Mouse (Mus musculus): ENCODE measurements around the gene Tac4. TPM values are rescaled to one million over a fixed set of nuclear protein-coding genes. Genes with fewer than 3 reads are reported as not detected.

Gene Tac4
- total RNA-seq, 1 experiment = 0.18 TPM

GRCm38 (mm10) chr11:95301772-95302171, 40.4 kb downstream of the Tac4 start:
- no peak for TF ChIP-seq ZNF384 (IDR thresholded peaks at IDR 0.05; ENCODE audit: low read depth, low read length)
- TF ChIP-seq HCFC1 (IDR thresholded peaks at IDR 0.05; ENCODE audit: borderline replicate concordance, insufficient read depth, low read length) = no peak
- TF ChIP-seq MAFK (IDR thresholded peaks at IDR 0.05; ENCODE audit: insufficient read depth, low read depth, low read length) = no peak
- TF ChIP-seq CHD2 (IDR thresholded peaks at IDR 0.05; ENCODE audit: low read depth, low read length) = no peak
- no peak overlapping the region for H3K27ac ChIP-seq (ENCODE audit: insufficient read depth, low read depth, low read length, poor library complexity, severe bottlenecking)
- H3K4me3 ChIP-seq (ENCODE audit: insufficient read depth in 1 of 2, low read depth in 1 of 2, low read length in 2 of 2, poor library complexity in 1 of 2, severe bottlenecking in 1 of 2) = no peak overlapping the region
- no peak overlapping the region for H3K9ac ChIP-seq (ENCODE audit: insufficient read depth, low read depth, low read length, poor library complexity, severe bottlenecking)
- H3K36me3 ChIP-seq (ENCODE audit: control insufficient read depth, insufficient read depth, low read length, poor library complexity, severe bottlenecking) = peaks cover 51% of the 10 kb centered on the region
- no peak for DNase-seq (ENCODE audit: low read depth, low spot score)
- in situ Hi-C loops (cut with MboI; ENCODE audit: low sequenced_read_pairs in 2 of 2, unreplicated experiment in 2 of 2) = no loop called here
- H3K9me3 ChIP-seq (ENCODE audit: control insufficient read depth, insufficient read depth, low read depth, low read length) = no peaks in the 10 kb centered on the region
- peaks cover 2 to 7% of the 10 kb centered on the region in 2 experiments; a peak in 2 of 4 replicates for H3K4me1 ChIP-seq (ENCODE audit: control insufficient read depth in 2 of 2, insufficient read depth in 2 of 2, low read length in 2 of 2, poor library complexity in 1 of 2)

- DNase-seq (ENCODE audit: low read depth, low spot score) = no peak
- H3K9me3 ChIP-seq (ENCODE audit: control insufficient read depth, insufficient read depth, low read depth, low read length) = no peaks in the 10 kb centered on the region
- peaks cover 30% of the 10 kb centered on the region for H3K36me3 ChIP-seq (ENCODE audit: control insufficient read depth, insufficient read depth, low read length, poor library complexity, severe bottlenecking)
- peak overlapping the region; percentile 72; the same call in 1 of the 2 replicates for H3K9ac ChIP-seq (ENCODE audit: insufficient read depth, low read depth, low read length, poor library complexity, severe bottlenecking)
- in situ Hi-C loops (cut with MboI; ENCODE audit: low sequenced_read_pairs in 2 of 2, unreplicated experiment in 2 of 2) = no loop called here
- H3K4me3 ChIP-seq (ENCODE audit: insufficient read depth in 1 of 2, low read depth in 1 of 2, low read length in 2 of 2, poor library complexity in 1 of 2, severe bottlenecking in 1 of 2) = peak overlapping the region in 1 of 2 experiments; percentile 56; a peak in 2 of 4 replicates
- TF ChIP-seq CHD2 (IDR thresholded peaks at IDR 0.05; ENCODE audit: low read depth, low read length) (no peak), MAFK (IDR thresholded peaks at IDR 0.05; ENCODE audit: insufficient read depth, low read depth, low read length) (no peak)
- peaks cover 0 to 3% of the 10 kb centered on the region in 2 experiments; a peak in 1 of 4 replicates for H3K4me1 ChIP-seq (ENCODE audit: control insufficient read depth in 2 of 2, insufficient read depth in 2 of 2, low read length in 2 of 2, poor library complexity in 1 of 2)
- peak overlapping the region; percentile 29; the same call in 1 of the 2 replicates for H3K27ac ChIP-seq (ENCODE audit: insufficient read depth, low read depth, low read length, poor library complexity, severe bottlenecking)
These were observed 44.3 kb downstream of the Tac4 start for GRCm38 (mm10) chr11:95305600-95305999.

DNA sequence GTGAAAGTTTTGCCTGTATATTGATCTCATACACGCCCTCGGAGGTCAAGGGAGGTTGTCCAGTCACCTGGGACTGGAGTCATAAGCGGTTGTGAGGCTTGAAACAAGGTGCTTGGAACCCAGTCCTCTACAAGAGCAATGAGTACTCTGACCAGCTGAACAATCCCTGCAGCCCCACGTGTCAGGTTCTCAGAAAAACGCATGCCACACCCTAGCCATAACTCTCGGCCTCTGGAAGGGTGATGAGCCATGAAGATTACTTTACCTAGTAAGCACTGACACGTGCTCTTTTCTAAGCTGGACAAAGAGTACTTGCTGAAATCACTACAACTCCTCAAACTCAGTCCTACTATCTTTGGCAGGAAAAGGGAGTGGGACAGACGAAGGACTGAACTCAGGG, 46.2 kb downstream of the Tac4 start:
- peaks cover 0 to 3% of the 10 kb centered on the region in 2 experiments; a peak in 2 of 4 replicates for H3K4me1 ChIP-seq (ENCODE audit: control insufficient read depth in 2 of 2, insufficient read depth in 2 of 2, low read length in 2 of 2, poor library complexity in 1 of 2)
- peak overlapping the region; percentile 17 to 98 for H3K4me3 ChIP-seq (ENCODE audit: insufficient read depth in 1 of 2, low read depth in 1 of 2, low read length in 2 of 2, poor library complexity in 1 of 2, severe bottlenecking in 1 of 2)
- H3K9me3 ChIP-seq (ENCODE audit: control insufficient read depth, insufficient read depth, low read depth, low read length) = no peaks in the 10 kb centered on the region
- in situ Hi-C loops (cut with MboI; ENCODE audit: low sequenced_read_pairs in 2 of 2, unreplicated experiment in 2 of 2) = no loop called here
- peaks cover 19% of the 10 kb centered on the region for H3K36me3 ChIP-seq (ENCODE audit: control insufficient read depth, insufficient read depth, low read length, poor library complexity, severe bottlenecking)
- peak overlapping the region; percentile 80; the same call in 1 of the 2 replicates for H3K27ac ChIP-seq (ENCODE audit: insufficient read depth, low read depth, low read length, poor library complexity, severe bottlenecking)
- DNase-seq (ENCODE audit: low read depth, low spot score) = no peak
- TF ChIP-seq ZC3H11A (IDR thresholded peaks at IDR 0.05; ENCODE audit: borderline replicate concordance, low read depth, low read length) (no peak), HCFC1 (IDR thresholded peaks at IDR 0.05; ENCODE audit: borderline replicate concordance, insufficient read depth, low read length) (no peak), CHD2 (IDR thresholded peaks at IDR 0.05; ENCODE audit: low read depth, low read length) (no peak), ZNF384 (IDR thresholded peaks at IDR 0.05; ENCODE audit: low read depth, low read length) (no peak), MAFK (IDR thresholded peaks at IDR 0.05; ENCODE audit: insufficient read depth, low read depth, low read length) (no peak)
- peak overlapping the region; percentile 67 for H3K9ac ChIP-seq (ENCODE audit: insufficient read depth, low read depth, low read length, poor library complexity, severe bottlenecking)

- in situ Hi-C loops (cut with MboI; ENCODE audit: low sequenced_read_pairs in 2 of 2, unreplicated experiment in 2 of 2) = no loop called here
- TF ChIP-seq HCFC1 (IDR thresholded peaks at IDR 0.05; ENCODE audit: borderline replicate concordance, insufficient read depth, low read length) (no peak), ZNF384 (IDR thresholded peaks at IDR 0.05; ENCODE audit: low read depth, low read length) (no peak), MAFK (IDR thresholded peaks at IDR 0.05; ENCODE audit: insufficient read depth, low read depth, low read length) (no peak), ZC3H11A (IDR thresholded peaks at IDR 0.05; ENCODE audit: borderline replicate concordance, low read depth, low read length) (no peak), CHD2 (IDR thresholded peaks at IDR 0.05; ENCODE audit: low read depth, low read length) (peak; percentile 87)
- peak; percentile 95 for DNase-seq (ENCODE audit: low read depth, low spot score)
- Histone ChIP-seq H3K4me3 (ENCODE audit: insufficient read depth in 1 of 2, low read depth in 1 of 2, low read length in 2 of 2, poor library complexity in 1 of 2, severe bottlenecking in 1 of 2) (peak overlapping the region; percentile 89 to 98), H3K9ac (ENCODE audit: insufficient read depth, low read depth, low read length, poor library complexity, severe bottlenecking) (peak overlapping the region; percentile 100), H3K27ac (ENCODE audit: insufficient read depth, low read depth, low read length, poor library complexity, severe bottlenecking) (peak overlapping the region; percentile 99), H3K4me1 (ENCODE audit: control insufficient read depth in 2 of 2, insufficient read depth in 2 of 2, low read length in 2 of 2, poor library complexity in 1 of 2) (peaks cover 2 to 3% of the 10 kb centered on the region in 2 experiments; a peak in 3 of 4 replicates), H3K9me3 (ENCODE audit: control insufficient read depth, insufficient read depth, low read depth, low read length) (no peaks in the 10 kb centered on the region), H3K36me3 (ENCODE audit: control insufficient read depth, insufficient read depth, low read length, poor library complexity, severe bottlenecking) (peaks cover 8% of the 10 kb centered on the region)
These were observed 48.2 kb downstream of the Tac4 start for GRCm38 (mm10) chr11:95309510-95310006.
